Mouse (Mus musculus) ZHBTc4 (cell line): ENCODE data around the gene Zkscan14.

Experiments used
- DNase-seq: peaks from one replicate; pipeline ENCODE4 v3.0.0-alpha.2; 2011; ENCODE audit warnings: low read depth, low spot score

The Zkscan14 gene

GRCm38 (mm10) chr5:145202446-145202845, 778 bp upstream of the Zkscan14 start:
- no peak for DNase-seq

DNA sequence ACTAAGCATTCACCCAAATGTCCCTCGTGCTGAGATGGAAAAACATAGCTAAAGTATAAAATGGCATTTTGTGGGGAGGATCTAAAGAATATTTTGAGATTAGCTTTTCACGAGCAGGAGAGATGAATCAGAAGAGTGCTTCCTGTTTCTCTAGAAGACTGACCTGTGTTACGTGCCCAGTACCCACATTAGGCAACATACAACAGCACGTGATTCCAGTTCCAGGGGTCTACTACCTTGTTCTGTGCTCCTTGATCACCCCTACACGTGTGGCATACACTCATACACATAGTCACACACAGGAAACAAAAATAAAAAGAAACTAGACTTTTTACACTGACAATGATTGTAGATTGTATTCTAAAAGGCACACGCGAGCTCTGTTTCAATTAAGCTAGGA, 1.3 kb downstream of the Zkscan14 start:
- DNase-seq, result no peak

DNA sequence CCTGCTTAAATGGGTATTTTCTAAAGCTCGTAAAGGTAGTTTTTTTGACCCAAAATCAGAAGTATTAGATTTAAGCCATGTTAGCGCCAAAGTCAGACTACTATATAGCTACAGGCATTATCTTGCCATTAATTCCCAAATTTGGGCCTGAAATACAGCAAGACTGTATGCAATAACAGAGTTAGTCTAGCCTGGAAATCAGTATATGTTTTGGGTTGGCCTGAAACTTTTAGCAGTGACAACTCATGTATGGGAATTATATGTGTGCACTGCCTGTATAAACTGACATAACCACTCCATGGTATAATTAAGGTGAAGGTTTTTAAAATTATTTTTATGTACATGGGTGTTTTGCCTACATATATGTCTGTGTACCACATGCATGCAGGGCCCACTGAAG, 9.7 kb downstream of the Zkscan14 start, which contains the start of gene Atp5j2:
TSS of gene Atp5j2 (minus strand) at position 101 of the 400 bp plus-strand sequence.
- DNase-seq, result no peak

DNA sequence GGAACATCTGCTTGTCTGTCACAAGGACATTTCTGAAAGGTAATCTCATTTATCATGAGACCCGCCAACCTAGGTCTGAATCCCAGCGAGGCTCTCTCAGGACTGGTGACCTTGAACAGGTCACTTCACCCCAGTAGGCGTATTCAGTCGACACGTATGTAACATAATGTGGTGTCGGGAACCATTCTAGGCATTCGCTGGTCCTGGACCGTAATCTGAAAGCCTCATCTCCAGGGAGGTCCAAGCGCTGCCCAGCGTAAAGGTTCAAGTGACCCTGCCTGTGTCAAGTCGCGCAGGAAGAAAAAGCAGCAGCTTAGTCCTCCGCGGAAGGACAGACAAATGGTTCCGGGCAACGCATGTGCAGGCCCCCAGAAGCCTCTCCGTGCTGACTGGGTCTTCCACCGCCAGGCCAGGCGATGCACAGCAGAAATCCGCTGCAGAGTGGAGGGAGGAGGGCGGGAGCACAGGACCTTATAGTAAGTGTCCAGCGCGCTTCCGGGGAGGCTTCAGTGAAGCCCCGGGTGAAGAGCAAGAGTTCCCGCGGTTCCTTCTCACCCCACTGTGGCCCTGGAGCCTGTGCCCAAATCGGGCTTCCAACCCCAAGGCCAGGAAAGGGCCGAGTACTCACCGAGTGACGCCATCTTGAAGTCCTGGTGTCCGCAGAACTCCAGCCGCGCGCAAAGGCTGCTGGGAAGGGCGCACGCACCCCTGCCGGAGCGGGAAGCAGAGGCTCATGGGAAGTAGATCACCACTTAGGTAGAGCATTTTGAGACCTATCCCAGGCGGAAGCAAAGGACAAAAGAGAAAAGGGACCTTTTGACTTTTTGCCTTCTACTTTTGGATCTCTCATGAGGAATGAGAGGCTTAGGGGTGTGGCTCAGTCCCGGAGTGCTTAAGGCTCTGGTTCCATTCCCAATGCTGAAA, 10.5 kb downstream of the Zkscan14 start:
- DNase-seq, result peak; percentile 97

DNA sequence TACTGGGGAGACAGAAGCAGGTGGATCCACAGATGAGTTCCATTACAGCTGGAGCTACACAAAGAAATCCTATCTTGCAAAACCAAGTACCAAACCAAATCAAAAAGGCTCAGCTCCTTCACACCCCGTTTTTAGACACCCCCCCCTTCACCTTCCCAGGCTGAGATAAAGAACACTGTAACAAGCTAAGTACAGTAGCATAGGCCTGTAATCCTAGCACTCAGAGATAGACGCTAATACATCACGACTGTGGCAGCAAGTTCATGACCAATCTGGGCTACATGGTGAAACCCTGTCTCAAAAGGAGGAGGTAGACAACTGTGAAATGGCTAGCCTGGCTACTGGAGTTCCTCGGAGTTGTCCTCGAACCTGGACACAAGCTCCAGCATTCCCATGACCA, 11.3 kb downstream of the Zkscan14 start:
- DNase-seq, result no peak

DNA sequence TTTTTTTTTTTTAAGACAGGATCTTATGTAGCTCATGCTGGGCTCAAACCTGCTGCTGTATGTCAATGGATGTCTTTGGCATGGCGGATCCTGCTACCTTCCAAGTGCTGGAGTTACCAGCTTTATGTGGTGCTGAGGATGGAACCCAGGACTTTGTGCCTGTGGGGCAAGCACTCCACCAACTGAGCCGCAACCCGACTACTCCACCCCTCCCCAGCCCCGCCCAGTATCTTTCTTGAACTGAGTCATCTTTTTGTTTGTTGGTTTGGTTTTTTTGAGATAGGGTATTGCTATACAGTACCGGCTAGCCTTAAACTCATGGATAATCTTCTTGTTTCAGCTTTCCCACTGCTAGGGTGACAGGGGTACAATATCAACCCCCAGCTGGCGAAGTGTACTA, 12.3 kb downstream of the Zkscan14 start:
- no peak for DNase-seq

DNA sequence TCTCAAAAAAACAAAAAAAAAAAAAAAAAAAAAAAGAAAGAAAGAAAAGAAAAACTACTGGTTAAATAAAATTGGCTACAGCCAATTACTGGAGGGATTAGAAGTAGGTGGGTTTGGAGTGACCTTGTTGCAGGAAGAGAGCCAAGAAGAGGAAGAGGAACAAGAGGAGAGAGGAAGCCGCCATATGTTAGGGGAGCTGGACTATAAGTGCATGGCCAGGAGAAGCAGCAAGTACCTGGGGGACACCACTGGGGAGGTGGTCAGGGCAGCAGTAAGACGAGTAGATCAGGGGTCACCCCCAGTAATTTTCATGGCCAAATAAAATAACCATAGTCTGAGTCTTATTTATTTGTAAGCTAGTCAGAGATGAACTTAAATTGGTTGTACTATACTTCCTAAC, 16.4 kb downstream of the Zkscan14 start:
- DNase-seq, result no peak

DNA sequence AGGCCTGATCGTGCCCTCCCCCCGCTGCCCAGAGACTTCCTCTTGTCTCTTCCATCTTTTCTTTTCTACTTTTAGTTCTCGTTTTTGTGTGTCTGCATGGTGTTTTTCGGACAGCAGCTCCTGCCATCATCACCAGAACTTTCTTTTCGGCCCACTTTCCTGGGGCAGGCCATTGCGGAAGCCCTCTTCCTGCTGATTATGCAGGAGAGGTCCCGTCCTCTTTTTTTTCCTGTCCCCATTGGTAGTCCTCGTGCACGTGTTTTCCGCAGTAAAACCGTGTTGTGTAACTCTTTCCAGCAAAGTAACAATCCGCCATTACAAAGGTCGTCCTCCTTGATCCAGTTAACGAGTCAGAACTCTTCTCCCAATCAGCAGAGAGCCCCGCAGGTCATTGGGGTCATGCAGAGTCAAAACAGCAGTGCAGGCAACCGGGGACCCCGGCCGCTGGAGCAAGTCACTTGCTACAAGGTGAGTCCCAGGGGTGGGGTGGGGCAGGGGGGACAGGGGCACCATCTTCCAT, 23.1 kb downstream of the Zkscan14 start:
- DNase-seq, result no peak

DNA sequence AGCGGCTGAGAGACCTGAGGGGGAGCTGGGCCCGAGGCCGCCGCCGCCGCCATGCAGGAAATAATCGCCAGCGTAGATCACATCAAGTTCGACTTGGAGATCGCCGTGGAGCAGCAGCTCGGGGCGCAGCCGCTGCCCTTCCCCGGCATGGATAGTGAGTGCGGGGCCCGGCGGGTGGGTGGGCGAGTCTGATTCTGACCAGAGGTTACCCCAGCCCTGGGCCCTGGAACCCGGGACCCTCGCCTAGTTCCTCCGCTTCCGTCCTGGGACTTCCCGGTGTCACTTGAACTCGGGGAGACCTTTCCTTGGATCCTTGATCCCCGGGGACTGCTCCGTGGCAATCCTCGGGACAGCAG, 34.4 kb downstream of the Zkscan14 start:
- DNase-seq, result no peak

DNA sequence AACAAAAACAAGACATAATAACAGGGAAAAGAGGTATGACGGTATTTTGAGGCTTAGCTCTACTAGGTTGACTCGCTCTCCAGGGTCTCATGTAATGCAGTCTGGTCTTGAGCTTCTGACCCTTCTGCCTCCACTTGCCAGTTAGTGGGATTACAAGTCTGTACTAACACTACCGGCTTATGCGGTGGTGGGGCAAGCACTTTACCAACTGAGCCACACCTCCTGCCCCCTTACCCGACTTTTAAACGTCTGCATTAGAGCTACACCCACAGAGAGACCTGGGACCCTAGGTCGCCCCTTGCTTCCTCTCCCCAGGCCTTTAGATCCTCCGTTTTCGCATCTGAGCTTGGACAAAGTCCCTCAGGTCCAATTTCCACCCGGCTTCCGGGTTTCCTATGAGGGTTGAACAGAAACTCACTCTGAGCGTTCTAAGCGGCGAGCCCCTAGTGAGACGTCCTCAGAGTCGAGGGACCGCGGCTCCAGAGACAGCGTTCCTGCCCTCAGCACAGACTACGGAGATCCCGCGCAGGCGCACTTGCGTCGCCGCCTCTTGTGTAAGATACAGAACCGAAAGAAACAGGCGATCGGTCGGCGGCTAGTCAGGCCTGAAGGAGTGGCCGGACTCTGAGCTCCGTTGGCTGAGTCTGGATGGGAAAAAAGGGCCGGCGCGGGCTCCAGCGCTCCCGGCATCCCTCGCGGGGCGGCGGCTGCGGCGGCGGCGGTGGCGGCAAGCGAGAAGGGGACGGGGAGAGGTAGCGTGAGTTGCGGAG, 34.9 kb downstream of the Zkscan14 start, which contains the start of the genes Ptcd1 and Cpsf4:
TSS of gene Ptcd1 (minus strand) at position 573 of the 770 bp plus-strand sequence.
TSS of gene Cpsf4 (plus strand) at position 678 of the 770 bp plus-strand sequence.
- peak; percentile 100 for DNase-seq

DNA sequence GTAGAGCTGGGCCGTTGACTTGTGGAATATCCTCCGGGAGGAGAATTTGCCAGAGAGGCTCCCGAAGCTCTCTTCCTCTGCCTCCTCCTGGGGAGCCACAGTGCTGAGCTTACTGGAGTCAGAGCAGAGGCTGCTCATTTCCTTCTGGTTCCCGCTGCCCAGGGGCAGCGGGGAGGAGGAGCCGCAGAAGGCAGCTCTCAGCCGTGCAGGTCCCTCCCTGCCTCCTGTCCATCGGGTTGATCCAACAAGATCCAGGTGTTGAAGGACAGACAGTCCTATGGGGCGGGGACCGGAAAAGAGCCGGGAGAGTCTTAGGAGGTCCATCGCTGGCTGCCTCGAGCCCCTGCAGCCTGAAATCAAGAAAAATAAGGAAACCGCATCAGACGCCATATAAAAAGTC, 36.5 kb downstream of the Zkscan14 start:
- DNase-seq, result no peak

DNA sequence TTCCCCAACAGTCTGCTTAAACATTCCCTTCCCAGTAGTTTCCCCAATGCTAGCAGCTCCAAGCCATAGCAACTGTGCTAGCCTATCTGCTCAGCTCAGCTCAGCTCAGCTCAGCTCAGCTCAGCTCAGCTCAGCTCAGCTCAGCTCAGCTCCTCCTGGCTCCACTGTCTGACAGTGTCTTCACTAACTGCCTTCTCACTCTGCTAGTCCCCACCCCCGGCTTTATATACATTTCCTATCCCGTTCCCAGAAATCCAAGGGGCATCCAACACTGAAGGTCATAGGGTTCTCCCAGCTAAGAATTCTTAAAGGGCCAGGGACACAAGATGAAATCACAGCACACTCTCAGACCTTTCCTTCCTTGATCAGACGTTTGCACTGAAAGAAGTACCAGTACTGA, 37.0 kb downstream of the Zkscan14 start:
- peak; percentile 80 for DNase-seq

DNA sequence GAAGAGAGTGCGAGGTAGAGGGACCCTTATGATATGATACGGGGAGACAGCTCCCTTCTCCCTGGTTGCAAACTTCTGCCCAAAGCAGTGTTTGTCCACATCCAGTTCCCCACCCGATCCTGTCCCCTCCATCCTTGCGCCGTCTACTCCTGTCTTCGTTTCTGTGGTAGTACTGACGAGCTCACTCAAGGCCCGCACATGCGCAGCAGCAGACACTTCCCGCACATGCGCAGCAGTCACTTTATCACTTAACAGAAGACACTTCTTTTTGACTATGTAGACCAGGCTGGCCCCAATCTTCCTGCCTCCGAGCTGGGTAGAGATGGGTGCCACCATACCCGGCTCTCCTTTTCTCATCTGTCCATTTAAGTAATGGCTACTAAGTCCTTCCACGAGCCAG, 40.3 kb downstream of the Zkscan14 start:
- DNase-seq, result peak; percentile 51

GRCm38 (mm10) chr5:145152690-145153089, 49.0 kb downstream of the Zkscan14 start:
- DNase-seq, result no peak

GRCm38 (mm10) chr5:145149294-145149693, 52.4 kb downstream of the Zkscan14 start:
- DNase-seq, result no peak

DNA sequence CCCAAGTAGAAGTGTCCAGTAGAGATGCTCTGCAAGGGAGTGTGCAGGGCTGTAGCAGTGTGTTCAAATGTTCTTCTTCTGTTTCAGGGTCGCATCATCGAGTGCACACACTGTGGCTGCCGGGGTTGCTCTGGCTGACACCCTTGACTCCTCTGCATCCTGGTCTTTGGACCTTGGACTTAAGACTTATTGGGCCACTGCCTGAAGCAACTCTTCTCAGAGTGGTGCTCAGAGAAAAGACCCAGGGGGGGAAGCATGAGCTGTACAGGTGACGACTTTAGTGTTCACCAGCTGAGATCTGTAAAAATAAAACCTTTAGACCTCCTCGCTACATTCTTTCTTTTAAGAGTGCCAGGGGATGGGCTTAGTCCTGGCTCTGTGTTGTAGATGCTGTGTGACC, 53.9 kb downstream of the Zkscan14 start:
- no peak for DNase-seq
